Mouse (Mus musculus) heart, embryonic 10.5 days (tissue): Measurements from ENCODE around the gene BC003965. TPM values are rescaled to one million over a fixed set of nuclear protein-coding genes. Genes with fewer than 3 reads are reported as not detected.

Source experiments
- DNase-seq: peaks from one replicate; pipeline ENCODE4 v3.0.0-alpha.2; 2017; ENCODE audit warnings: low spot score
- H3K27ac ChIP-seq: fragments of 300-500 bp; sonication (generic); 2 replicates; pipeline ENCODE4 v1.5.1; 2016; ENCODE audit warnings: mild to moderate bottlenecking
- H3K27me3 ChIP-seq: fragments of 300-500 bp; sonication (generic); 2 replicates; pipeline ENCODE4 v1.6.1; 2016; ENCODE audit warnings: mild to moderate bottlenecking; ENCODE audit not compliant: poor library complexity, insufficient read depth, severe bottlenecking
- H3K36me3 ChIP-seq: fragments of 300-500 bp; sonication (generic); 2 replicates; pipeline ENCODE4 v1.6.1; 2016; ENCODE audit warnings: mild to moderate bottlenecking, moderate library complexity
- H3K4me1 ChIP-seq: fragments of 300-500 bp; sonication (generic); 2 replicates; pipeline ENCODE4 v1.6.1; 2016; ENCODE audit warnings: mild to moderate bottlenecking
- H3K4me3 ChIP-seq: fragments of 300-500 bp; sonication (generic); 2 replicates; pipeline ENCODE4 v1.5.1; 2016; ENCODE audit warnings: mild to moderate bottlenecking, moderate library complexity
- H3K9me3 ChIP-seq: fragments of 300-500 bp; sonication (generic); 2 replicates; pipeline ENCODE4 v1.6.1; 2016; ENCODE audit warnings: mild to moderate bottlenecking, moderate library complexity
- WGBS: fragments of 180-500 bp; shearing (Covaris S2); methylation state at CpG from one replicate; pipeline ENCODE4 v1.1.7; 2016; 5-methylcytosine and 5-hydroxymethylcytosine counted together
- polyA plus RNA-seq: library from polyadenylated mRNA; unstranded; fragments of >200 nt; fragmentation: Nextera tagmentation; extraction: Ambion mirVana; gene quantifications from 2 replicates; pipeline ENCODE4 v1.2.1, GENCODE M21; 2016

Gene BC003965
- polyA plus RNA-seq, 1 experiment from 2014 or later, result 34.6 TPM

GRCm38 (mm10) chr17:25187784-25188149 is 3.4 kb downstream of the BC003965 start:
- no peak for DNase-seq
- Histone ChIP-seq H3K9me3 (no peaks in the 10 kb centered on the region), H3K27ac (peak overlapping the region; percentile 96), H3K36me3 (peaks cover 19% of the 10 kb centered on the region), H3K4me1 (peaks cover 32% of the 10 kb centered on the region), H3K27me3 (peaks cover 3% of the 10 kb centered on the region), H3K4me3 (peak overlapping the region; percentile 97)
- WGBS, result 5% methylated on average over 11 of the region's 11 CpGs

- Histone ChIP-seq H3K27me3 (no peaks in the 10 kb centered on the region), H3K4me3 (peak within 1 kb of the TSS; percentile 97), H3K27ac (peak within 1 kb of the TSS; percentile 96), H3K9me3 (no peaks in the 10 kb centered on the region), H3K4me1 (peaks cover 31% of the 10 kb centered on the region), H3K36me3 (peaks cover 19% of the 10 kb centered on the region)
- DNase-seq, result peak; percentile 86
- WGBS, result under 1% methylated on average over 84 of the region's 104 CpGs
Observed at GRCm38 (mm10) chr17:25188150-25189031, 4.0 kb downstream of the BC003965 start, which contains the start of gene Unkl. Gene Unkl, plus strand, starts transcription at chr17:25188397.

- WGBS, result 1% methylated on average over 16 of the region's 16 CpGs
- Histone ChIP-seq H3K27ac (peak overlapping the region; percentile 96), H3K4me3 (peak overlapping the region; percentile 97), H3K9me3 (no peaks in the 10 kb centered on the region), H3K27me3 (no peaks in the 10 kb centered on the region), H3K4me1 (peaks cover 25% of the 10 kb centered on the region), H3K36me3 (peaks cover 26% of the 10 kb centered on the region)
- DNase-seq, result no peak
Observed at GRCm38 (mm10) chr17:25189091-25189490, 4.7 kb downstream of the BC003965 start.

GRCm38 (mm10) chr17:25202401-25202800 is 18.0 kb downstream of the BC003965 start:
- Histone ChIP-seq H3K27ac (no peak overlapping the region), H3K36me3 (peaks cover 72% of the 10 kb centered on the region), H3K9me3 (no peaks in the 10 kb centered on the region), H3K27me3 (no peaks in the 10 kb centered on the region), H3K4me1 (no peaks in the 10 kb centered on the region), H3K4me3 (no peak overlapping the region)
- 93% methylated on average over 4 of the region's 4 CpGs for WGBS
- DNase-seq, result no peak

- Histone ChIP-seq H3K27me3 (no peaks in the 10 kb centered on the region), H3K27ac (no peak overlapping the region), H3K4me3 (no peak overlapping the region), H3K4me1 (no peaks in the 10 kb centered on the region), H3K9me3 (no peaks in the 10 kb centered on the region), H3K36me3 (peaks cover 89% of the 10 kb centered on the region)
- 92% methylated on average over 4 of the region's 4 CpGs for WGBS
- DNase-seq, result no peak
Observed at GRCm38 (mm10) chr17:25210006-25210405, 25.7 kb downstream of the BC003965 start.

- WGBS, result 82% methylated on average over 15 of the region's 15 CpGs
- no peaks in the 10 kb centered on the region for H3K9me3 ChIP-seq
- no peaks in the 10 kb centered on the region for H3K4me1 ChIP-seq
- H3K4me3 ChIP-seq, result no peak overlapping the region
- peaks cover 91% of the 10 kb centered on the region for H3K36me3 ChIP-seq
- H3K27me3 ChIP-seq, result no peaks in the 10 kb centered on the region
- no peak for DNase-seq
- no peak overlapping the region for H3K27ac ChIP-seq
Observed at GRCm38 (mm10) chr17:25210680-25211466, 26.5 kb downstream of the BC003965 start.

- H3K27ac ChIP-seq, result no peak overlapping the region
- H3K9me3 ChIP-seq, result no peaks in the 10 kb centered on the region
- 67% methylated on average over 4 of the region's 4 CpGs for WGBS
- H3K27me3 ChIP-seq, result no peaks in the 10 kb centered on the region
- no peak for DNase-seq
- no peaks in the 10 kb centered on the region for H3K4me1 ChIP-seq
- H3K4me3 ChIP-seq, result no peak overlapping the region
- peaks cover 90% of the 10 kb centered on the region for H3K36me3 ChIP-seq
Observed at GRCm38 (mm10) chr17:25211705-25212104, 27.4 kb downstream of the BC003965 start.

GRCm38 (mm10) chr17:25215431-25215830 is 31.1 kb downstream of the BC003965 start:
- Histone ChIP-seq H3K36me3 (peaks cover 76% of the 10 kb centered on the region), H3K27me3 (no peaks in the 10 kb centered on the region), H3K4me1 (no peaks in the 10 kb centered on the region), H3K27ac (no peak overlapping the region), H3K4me3 (no peak overlapping the region), H3K9me3 (no peaks in the 10 kb centered on the region)
- no peak for DNase-seq
- 81% methylated on average over 3 of the region's 3 CpGs for WGBS

GRCm38 (mm10) chr17:25218967-25219366 is 34.6 kb downstream of the BC003965 start:
- peaks cover 19% of the 10 kb centered on the region for H3K4me1 ChIP-seq
- whole genome bisulfite sequencing, result 80% methylated on average over 9 of the region's 9 CpGs
- no peak overlapping the region for H3K4me3 ChIP-seq

GRCm38 (mm10) chr17:25219492-25220295 is 35.3 kb downstream of the BC003965 start:
- Histone ChIP-seq H3K36me3 (peaks cover 42% of the 10 kb centered on the region), H3K27ac (no peak overlapping the region), H3K4me1 (peaks cover 21% of the 10 kb centered on the region), H3K4me3 (no peak overlapping the region), H3K9me3 (no peaks in the 10 kb centered on the region), H3K27me3 (no peaks in the 10 kb centered on the region)
- 91% methylated on average over 15 of the region's 15 CpGs for WGBS
- DNase-seq, result no peak

More at GRCm38 (mm10) chr17:25218967-25219366, 34.6 kb downstream of the BC003965 start:
- no peaks in the 10 kb centered on the region for H3K27me3 ChIP-seq
- no peak for DNase-seq
- no peaks in the 10 kb centered on the region for H3K9me3 ChIP-seq
- H3K27ac ChIP-seq, result no peak overlapping the region
- peaks cover 49% of the 10 kb centered on the region for H3K36me3 ChIP-seq

- Histone ChIP-seq H3K27ac (no peak overlapping the region; the same call in 1 of the 2 replicates), H3K4me3 (no peak overlapping the region), H3K9me3 (no peaks in the 10 kb centered on the region), H3K27me3 (no peaks in the 10 kb centered on the region), H3K36me3 (peaks cover 32% of the 10 kb centered on the region), H3K4me1 (peaks cover 21% of the 10 kb centered on the region)
- WGBS, result 86% methylated on average over 1 of the region's 1 CpGs
- no peak for DNase-seq
Observed at GRCm38 (mm10) chr17:25220746-25221145, 36.4 kb downstream of the BC003965 start.

- whole genome bisulfite sequencing, result under 1% methylated on average over 21 of the region's 30 CpGs
- H3K4me3 ChIP-seq, result peak overlapping the region; percentile 67
- no peaks in the 10 kb centered on the region for H3K27me3 ChIP-seq
- H3K36me3 ChIP-seq, result peaks cover 34% of the 10 kb centered on the region
- peaks cover 26% of the 10 kb centered on the region for H3K4me1 ChIP-seq
- DNase-seq, result peak; percentile 90
- peak overlapping the region; percentile 84 for H3K27ac ChIP-seq
- no peaks in the 10 kb centered on the region for H3K9me3 ChIP-seq
Observed at GRCm38 (mm10) chr17:25221821-25222503, 37.6 kb downstream of the BC003965 start.
